8 mouse cellular contexts compared by ENCODE assay signal in the genomic region with DNA sequence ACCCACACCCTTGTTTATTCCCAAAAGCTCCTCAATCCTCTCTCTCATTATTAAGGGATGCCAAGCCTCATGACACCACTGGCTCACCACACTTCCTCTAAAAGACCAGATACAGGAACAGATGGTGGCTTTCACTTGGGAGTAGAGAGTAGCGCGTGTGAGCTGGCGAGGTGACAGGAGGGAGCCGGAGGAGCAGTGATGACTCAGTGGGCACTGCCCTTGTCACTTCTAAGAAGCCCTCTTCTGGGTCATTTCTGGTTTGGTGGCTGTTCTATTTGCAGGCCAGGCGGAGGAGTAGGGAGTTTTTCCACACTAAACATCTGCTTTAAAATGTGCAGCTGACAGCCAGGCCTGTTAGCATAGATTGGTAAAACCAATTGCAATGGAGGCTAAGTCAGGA. TPM values are rescaled to one million over a fixed set of nuclear protein-coding genes. Genes with fewer than 3 reads are reported as not detected.
DNase-seq lines count a peak whose midpoint lies in the region; ATAC-seq and TF ChIP-seq lines count a peak whose summit lies in the region.

No protein-coding gene starts in this region.

- ATAC-seq in activated CD4-positive, CD25-positive, alpha-beta regulatory T cell, adult 4 months: peak; percentile 9

- TF ChIP-seq CTCF in layer of hippocampus, adult 2 months (conservative IDR thresholded peaks at IDR 0.05): no peak

- H3K4me3 ChIP-seq in layer of hippocampus, adult 2 months: no peak overlapping the region

- no peak overlapping the region for H3K27ac ChIP-seq in layer of hippocampus, adult 2 months

- DNase-seq in layer of hippocampus, postnatal 36 days: peak; percentile 15 to 39
- no peak for DNase-seq in layer of hippocampus, adult 2 months (ENCODE audit: low spot score in 2 of 2)
- DNase-seq in cerebellum, adult 9-10 months: peak; percentile 96
- peak; percentile 60 for DNase-seq in heart, postnatal 4 days
- peak; percentile 31 for DNase-seq in right cerebral cortex, postnatal 25 days
- no peak for DNase-seq in thymus, postnatal 25 days
- DNase-seq in spleen, postnatal 4 days (ENCODE audit: low spot score in 2 of 2): no peak

RNA-seq across cellular contexts. Expression of gene Igf2r, which starts 11.5 kb away (rescaled TPM):
- 10 to 100 TPM; 29.0 to 30.9 TPM for total RNA-seq in layer of hippocampus, postnatal 36 days (2021)
- 10 to 100 TPM; 27.9 to 30.3 TPM for total RNA-seq in layer of hippocampus, adult 2 months (2021)
- 10 to 100 TPM; 23.9 to 33.2 TPM for polyA plus RNA-seq in activated CD4-positive, CD25-positive, alpha-beta regulatory T cell, adult 4 months (2017; shearing (Covaris generic))
- 100 to 1,000 TPM; 318 TPM for total RNA-seq in heart, postnatal 4 days (2021)

Comparison
In these comparisons a context has a peak if more than half of its experiments do, and no peak if none do; other contexts are left out.
1. DNase-seq: peak in layer of hippocampus, postnatal 36 days (2 of 2), cerebellum, adult 9-10 months (single experiment), heart, postnatal 4 days (single experiment) and right cerebral cortex, postnatal 25 days (single experiment); none in layer of hippocampus, adult 2 months (0 of 2), thymus, postnatal 25 days (single experiment) and spleen, postnatal 4 days (0 of 2).
2. RNA of gene Igf2r, which starts 11.5 kb away (total RNA-seq): 318 TPM in heart, postnatal 4 days; 29.0 to 30.9 TPM in layer of hippocampus, postnatal 36 days and 27.9 to 30.3 TPM in layer of hippocampus, adult 2 months; every median in the first group is over 4 times any median in the second.